Mouse (Mus musculus) kidney, postnatal 10 days (tissue): ENCODE measurements around the gene Efna3.

Experiments
- DNase-seq: peaks from one replicate; pipeline ENCODE4 v3.0.0; 2021; ENCODE audit warnings: mixed read lengths

Efna3 gene

GRCm38 (mm10) chr3:89337721-89338578 is 15.2 kb upstream of the Efna3 start, which contains the start of gene Efna4:
Gene Efna4, minus strand, starts transcription at chr3:89338028.
- peak; percentile 77 for DNase-seq

DNA sequence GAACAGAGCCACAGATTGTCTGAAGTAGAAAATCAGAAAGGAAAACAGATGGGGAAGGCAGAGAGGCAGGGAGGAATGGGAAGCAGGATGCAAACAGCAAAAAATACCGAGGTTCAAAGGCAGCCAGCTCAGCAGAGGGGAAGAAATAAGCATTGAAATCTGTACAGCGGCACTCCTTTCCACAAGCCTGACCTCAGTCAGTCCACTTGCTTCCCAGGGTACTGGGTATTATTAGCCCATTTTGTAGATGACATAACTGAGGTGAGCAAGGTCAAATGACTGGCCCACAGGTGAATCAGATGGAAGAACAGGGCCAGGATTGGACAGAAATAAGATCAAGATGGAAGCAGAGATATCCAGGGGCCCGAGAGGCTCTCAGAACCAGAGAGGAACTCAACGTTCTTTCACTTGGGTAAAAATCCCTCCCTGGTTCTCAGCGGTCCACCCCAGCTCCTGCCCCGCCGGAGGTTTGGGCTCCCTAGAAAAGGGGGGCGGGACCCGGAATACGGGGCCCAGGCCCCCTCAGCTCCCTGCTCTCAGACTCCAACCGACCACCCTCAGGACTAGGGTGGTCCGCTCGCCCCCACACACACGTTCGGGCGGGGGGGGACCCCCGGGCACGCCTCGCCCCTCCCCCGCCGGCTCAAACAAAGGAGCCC is 14.4 kb upstream of the Efna3 start:
- DNase-seq: no peak

- DNase-seq: peak; percentile 7
Observed at GRCm38 (mm10) chr3:89336529-89336928, 13.8 kb upstream of the Efna3 start.

DNA sequence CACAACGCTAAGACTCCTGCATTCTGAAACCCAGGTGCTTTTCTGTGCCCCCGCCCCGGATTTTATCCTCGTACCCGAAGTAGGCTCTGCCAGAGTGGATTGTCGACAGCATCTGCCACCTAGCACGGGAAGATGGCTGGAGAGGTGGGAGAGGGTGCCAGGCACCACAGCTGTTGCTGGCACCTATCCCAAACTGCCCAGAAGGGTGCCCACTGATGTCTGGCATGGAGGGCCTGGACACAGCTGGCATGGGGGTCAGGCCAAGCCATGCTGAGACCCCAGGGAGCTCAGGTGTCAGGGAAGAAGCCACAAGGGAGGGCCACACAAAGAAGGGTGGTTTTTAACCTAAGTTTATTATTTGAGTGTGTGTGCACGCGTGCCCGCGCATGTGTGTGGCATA is 10.3 kb upstream of the Efna3 start:
- DNase-seq: no peak

- DNase-seq: no peak
Observed at GRCm38 (mm10) chr3:89332476-89332875, 9.7 kb upstream of the Efna3 start.

DNA sequence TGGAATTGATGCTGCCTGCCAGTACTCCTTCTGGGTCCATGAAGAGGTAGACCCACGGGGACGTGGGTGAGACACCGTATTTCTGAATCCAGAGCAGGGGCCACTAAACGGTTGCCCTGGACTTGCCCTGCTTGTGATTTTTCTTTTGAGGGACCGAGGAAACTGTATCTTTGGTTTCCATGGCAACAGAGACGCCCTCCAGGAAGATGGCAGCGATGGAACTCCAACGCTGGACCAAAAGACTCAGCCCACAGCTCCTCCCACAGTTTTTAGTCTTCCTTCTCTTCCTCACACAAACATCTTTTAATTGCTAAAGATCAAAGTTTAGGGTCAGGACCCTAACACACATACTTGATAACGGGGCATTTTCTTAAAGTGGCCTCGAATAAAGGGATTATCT is 9.2 kb upstream of the Efna3 start:
- DNase-seq: no peak

- DNase-seq: no peak
Observed at GRCm38 (mm10) chr3:89331561-89331960, 8.8 kb upstream of the Efna3 start.

GRCm38 (mm10) chr3:89330948-89331347 is 8.2 kb upstream of the Efna3 start:
- DNase-seq: no peak

- no peak for DNase-seq
Observed at GRCm38 (mm10) chr3:89330346-89330745, 7.6 kb upstream of the Efna3 start.

DNA sequence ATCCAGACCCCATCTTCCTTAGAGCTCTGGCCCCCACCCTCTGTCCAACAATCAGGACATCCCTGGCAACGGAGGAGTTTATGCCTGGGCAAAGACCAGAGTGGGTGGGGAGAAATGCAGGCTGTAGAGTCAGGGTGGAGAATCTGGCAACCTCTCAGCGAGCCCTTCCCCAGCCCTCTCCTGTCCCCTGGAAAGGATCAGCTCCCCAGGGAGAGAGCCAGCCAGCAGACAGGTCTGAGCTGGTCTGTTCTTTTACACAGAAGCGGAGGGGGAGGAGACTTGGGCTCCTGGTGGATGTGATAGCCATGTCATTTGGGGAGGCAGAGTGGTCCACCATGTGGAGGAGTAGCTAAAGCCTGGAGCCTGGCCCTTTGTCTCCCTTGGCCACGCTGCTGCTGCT is 5.9 kb upstream of the Efna3 start:
- DNase-seq: no peak

- no peak for DNase-seq
Observed at GRCm38 (mm10) chr3:89327371-89327870, 4.7 kb upstream of the Efna3 start.

GRCm38 (mm10) chr3:89325882-89326281 is 3.1 kb upstream of the Efna3 start:
- DNase-seq: no peak

- no peak for DNase-seq
Observed at GRCm38 (mm10) chr3:89322131-89322500, 649 bp downstream of the Efna3 start.

GRCm38 (mm10) chr3:89321183-89322130 is 1.3 kb downstream of the Efna3 start:
- DNase-seq: no peak

- peak; percentile 76 for DNase-seq
Observed at GRCm38 (mm10) chr3:89320581-89321182, 2.1 kb downstream of the Efna3 start.

GRCm38 (mm10) chr3:89319591-89320350 is 3.0 kb downstream of the Efna3 start:
- DNase-seq: no peak

DNA sequence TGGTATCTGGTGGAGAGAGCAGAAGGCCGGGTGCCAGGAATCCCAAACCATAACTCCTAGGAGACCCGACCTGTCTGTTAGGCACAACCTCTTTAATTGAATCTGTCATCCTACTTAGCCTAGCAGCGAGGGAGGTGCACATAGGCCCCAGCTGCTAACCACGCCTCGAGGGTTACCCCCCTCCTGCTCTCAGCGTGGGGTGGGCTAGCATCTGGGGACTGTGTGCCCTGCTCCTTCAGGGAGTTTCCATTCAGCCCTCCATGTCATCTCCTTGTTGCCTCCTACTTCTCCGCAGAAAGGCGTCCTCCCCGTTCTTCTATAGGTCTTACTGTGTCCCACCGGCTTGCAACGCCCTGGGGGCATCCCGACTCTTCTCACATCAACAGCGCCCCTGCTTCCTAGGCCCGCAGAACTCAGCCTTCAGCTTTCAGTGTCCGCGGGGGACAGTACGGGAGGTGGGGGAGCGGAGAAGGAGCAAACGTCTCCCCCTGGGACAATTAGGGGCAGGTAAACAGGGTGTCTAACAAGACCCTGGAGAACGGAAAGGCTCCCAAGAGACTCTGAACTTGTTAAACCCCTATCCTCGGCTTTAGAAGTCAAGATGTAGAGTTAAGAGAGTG is 3.7 kb downstream of the Efna3 start:
- DNase-seq: no peak

- no peak for DNase-seq
Observed at GRCm38 (mm10) chr3:89318316-89318715, 4.4 kb downstream of the Efna3 start.

DNA sequence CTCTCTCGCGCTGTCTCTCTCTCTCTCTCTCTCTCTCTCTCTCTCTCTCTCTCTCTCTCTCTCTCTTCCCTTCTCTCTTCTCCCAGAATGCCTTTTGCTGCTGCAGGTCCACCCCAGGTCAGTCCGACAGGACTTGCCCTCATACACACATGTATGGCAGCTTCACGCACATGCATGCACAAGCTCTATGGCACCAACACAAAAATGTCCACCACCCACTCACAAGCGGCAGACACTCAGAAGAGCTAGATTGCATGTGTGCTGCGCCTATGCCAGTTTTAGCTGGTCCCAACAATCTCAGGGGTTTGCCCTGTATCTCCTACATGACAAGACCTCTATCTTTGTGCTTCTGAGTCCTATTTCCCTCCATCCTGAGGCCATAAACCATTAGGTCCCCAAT is 5.5 kb downstream of the Efna3 start:
- no peak for DNase-seq

- peak; percentile 93 for DNase-seq
Observed at GRCm38 (mm10) chr3:89316833-89317232, 5.9 kb downstream of the Efna3 start.
